Mouse (Mus musculus) CH12.LX (cell line): ENCODE results near the gene Dync1i1. TPM values are rescaled to one million over a fixed set of nuclear protein-coding genes. Genes with fewer than 3 reads are reported as not detected.
A peak's percentile ranks its signal among the peaks of the same experiment; 100 is the strongest.

ENCODE experiments used
- DNase-seq: peaks from one replicate; pipeline ENCODE4 v3.0.0-alpha.2; 2013; ENCODE audit errors: extremely low read depth
- H3K27ac ChIP-seq: 2 replicates; pipeline ENCODE4 v1.5.1; 2012; ENCODE audit warnings: low read depth, mild to moderate bottlenecking, control low read depth, moderate library complexity; ENCODE audit not compliant: insufficient read depth
- H3K27me3 ChIP-seq: replicated peaks from 2 replicates; pipeline ENCODE3; 2012; ENCODE audit warnings: inconsistent platforms
- H3K36me3 ChIP-seq, 2 experiments: replicated peaks in 1 of 2; 2 replicates each; pipeline versions ENCODE3 to v1.6.1; 2012; ENCODE audit warnings: inconsistent platforms in 1 of 2, low read length in 1 of 2, mild to moderate bottlenecking in 1 of 2, mixed read lengths in 1 of 2, moderate library complexity in 1 of 2; ENCODE audit not compliant: control insufficient read depth in 1 of 2, insufficient read depth in 1 of 2
- H3K4me1 ChIP-seq, 2 experiments: 2 replicates each; pipeline ENCODE4 v1.6.1; 2012; ENCODE audit warnings: inconsistent platforms in 1 of 2, moderate library complexity in 1 of 2; ENCODE audit not compliant: insufficient read depth in 2 of 2, control insufficient read depth in 1 of 2
- H3K4me2 ChIP-seq: 2 replicates; pipeline ENCODE4 v1.6.1; 2012; ENCODE audit warnings: low read depth, mild to moderate bottlenecking, control low read depth; ENCODE audit not compliant: poor library complexity, insufficient read depth, severe bottlenecking
- H3K4me3 ChIP-seq, 3 experiments: fragments of 150-350 bp in 1 of 3; sonication (generic) in 1 of 3; replicated peaks in 1 of 3; 2 replicates each; pipeline versions ENCODE3 to v1.5.1; 2011 to 2012; ENCODE audit warnings: low read depth in 2 of 3, low read length in 2 of 3, mild to moderate bottlenecking in 2 of 3, moderate library complexity in 2 of 3, control low read depth in 1 of 3, improper control_type of control experiment in 1 of 3, inconsistent platforms in 1 of 3, mixed read lengths in 1 of 3; ENCODE audit not compliant: poor library complexity in 1 of 3
- H3K79me2 ChIP-seq: replicated peaks from 2 replicates; pipeline ENCODE4 v1.6.1; 2012; ENCODE audit warnings: mild to moderate bottlenecking, moderate library complexity; ENCODE audit not compliant: control insufficient read depth, poor library complexity, insufficient read depth, severe bottlenecking; ENCODE audit errors: extremely low read depth
- H3K9ac ChIP-seq: 2 replicates; pipeline ENCODE4 v1.6.1; 2012; ENCODE audit warnings: low read depth, mild to moderate bottlenecking, control low read depth, moderate library complexity; ENCODE audit not compliant: insufficient read depth
- H3K9me3 ChIP-seq: replicated peaks from 2 replicates; pipeline ENCODE3; 2012; ENCODE audit warnings: low read length, inconsistent platforms, mixed read lengths
- BHLHE40 ChIP-seq: IDR thresholded peaks from 2 replicates; pipeline ENCODE4 v1.6.1; 2011; ENCODE audit warnings: mild to moderate bottlenecking, low read depth, low read length, improper control_type of control experiment
- CHD2 ChIP-seq: IDR thresholded peaks from 2 replicates; pipeline ENCODE4 v1.6.1; 2011; ENCODE audit warnings: low read length, improper control_type of control experiment
- CTCF ChIP-seq, 2 experiments: IDR thresholded peaks in 1 of 2; conservative IDR thresholded peaks in 1 of 2; 2 replicates each; pipeline ENCODE4 v1.5.1; 2011 to 2012; ENCODE audit warnings: low read depth in 2 of 2, low read length in 2 of 2, improper control_type of control experiment in 1 of 2, inconsistent platforms in 1 of 2, mild to moderate bottlenecking in 1 of 2, moderate library complexity in 1 of 2
- ELF1 ChIP-seq: IDR thresholded peaks from 2 replicates; pipeline ENCODE4 v1.6.1; 2014; ENCODE audit warnings: low read depth, mild to moderate bottlenecking, inconsistent platforms, low read length, improper control_type of control experiment
- ETS1 ChIP-seq: conservative IDR thresholded peaks from 2 replicates; pipeline ENCODE4 v1.6.1; 2012; ENCODE audit warnings: low read depth, mild to moderate bottlenecking, inconsistent platforms, low read length, improper control_type of control experiment, moderate library complexity
- HCFC1 ChIP-seq: IDR thresholded peaks from 2 replicates; pipeline ENCODE4 v1.6.1; 2012; ENCODE audit warnings: low read depth, mild to moderate bottlenecking, inconsistent platforms, low read length, improper control_type of control experiment
- JUN ChIP-seq: IDR thresholded peaks from 2 replicates; pipeline ENCODE4 v1.6.1; 2011; ENCODE audit warnings: low read depth, mild to moderate bottlenecking, low read length, improper control_type of control experiment, moderate library complexity; ENCODE audit not compliant: insufficient read depth
- JUND ChIP-seq: conservative IDR thresholded peaks from 2 replicates; pipeline ENCODE4 v1.6.1; 2011; ENCODE audit warnings: low read depth, low read length, improper control_type of control experiment
- KAT2A ChIP-seq: IDR thresholded peaks from 2 replicates; pipeline ENCODE4 v1.6.1; 2012; ENCODE audit warnings: low read length, improper control_type of control experiment, inconsistent platforms; ENCODE audit not compliant: insufficient replicate concordance
- MAFK ChIP-seq: IDR thresholded peaks from 2 replicates; pipeline ENCODE4 v1.6.1; 2011; ENCODE audit warnings: low read length, improper control_type of control experiment; ENCODE audit not compliant: insufficient replicate concordance
- MAX ChIP-seq: IDR thresholded peaks from 2 replicates; pipeline ENCODE4 v1.6.1; 2011; ENCODE audit warnings: low read length, improper control_type of control experiment
- MEF2A ChIP-seq: IDR thresholded peaks from 2 replicates; pipeline ENCODE4 v1.6.1; 2014; ENCODE audit warnings: low read depth, mild to moderate bottlenecking, inconsistent platforms, low read length, improper control_type of control experiment, borderline replicate concordance
- MXI1 ChIP-seq: IDR thresholded peaks from 2 replicates; pipeline ENCODE4 v1.6.1; 2011; ENCODE audit warnings: mild to moderate bottlenecking, low read depth, low read length, improper control_type of control experiment
- MYC ChIP-seq: IDR thresholded peaks from 2 replicates; pipeline ENCODE4 v1.6.1; 2011; ENCODE audit warnings: low read depth, mild to moderate bottlenecking, improper control_type of control experiment, low read length
- NELFE ChIP-seq: IDR thresholded peaks from 2 replicates; pipeline ENCODE4 v1.6.1; 2011; ENCODE audit warnings: low read depth, low read length, improper control_type of control experiment
- PAX5 ChIP-seq: IDR thresholded peaks from 2 replicates; pipeline ENCODE4 v1.6.1; 2012; ENCODE audit warnings: low read length, inconsistent platforms, mixed read lengths
- POLR2AphosphoS2 ChIP-seq: IDR thresholded peaks from 2 replicates; pipeline ENCODE4 v1.6.1; 2011; ENCODE audit warnings: low read depth, low read length, improper control_type of control experiment
- RAD21 ChIP-seq: IDR thresholded peaks from 2 replicates; pipeline ENCODE4 v1.6.1; 2011; ENCODE audit warnings: low read depth, mild to moderate bottlenecking, low read length, improper control_type of control experiment, moderate library complexity
- SMC3 ChIP-seq: IDR thresholded peaks from 2 replicates; pipeline ENCODE4 v1.6.1; 2011; ENCODE audit warnings: low read depth, low read length, improper control_type of control experiment
- TBP ChIP-seq: conservative IDR thresholded peaks from 2 replicates; pipeline ENCODE4 v1.6.1; 2011; ENCODE audit warnings: low read depth, low read length, improper control_type of control experiment
- TCF12 ChIP-seq: IDR thresholded peaks from 2 replicates; pipeline ENCODE4 v1.6.1; 2014; ENCODE audit warnings: low read depth, mild to moderate bottlenecking, inconsistent platforms, low read length, improper control_type of control experiment
- UBTF ChIP-seq: IDR thresholded peaks from 2 replicates; pipeline ENCODE4 v1.6.1; 2012; ENCODE audit warnings: low read depth, mild to moderate bottlenecking, inconsistent platforms, low read length, improper control_type of control experiment, moderate library complexity
- USF1 ChIP-seq: IDR thresholded peaks from 2 replicates; pipeline ENCODE4 v1.6.1; 2014; ENCODE audit warnings: low read depth, mild to moderate bottlenecking, inconsistent platforms, low read length, improper control_type of control experiment
- ZC3H11A ChIP-seq: IDR thresholded peaks from 2 replicates; pipeline ENCODE4 v1.6.1; 2012; ENCODE audit warnings: low read depth, mild to moderate bottlenecking, inconsistent platforms, low read length, improper control_type of control experiment
- ZKSCAN1 ChIP-seq: IDR thresholded peaks from 2 replicates; pipeline ENCODE4 v1.6.1; 2012; ENCODE audit warnings: low read depth, inconsistent platforms, low read length, improper control_type of control experiment, borderline replicate concordance
- ZMIZ1 ChIP-seq: IDR thresholded peaks from 2 replicates; pipeline ENCODE4 v1.6.1; 2012; ENCODE audit warnings: low read depth, mild to moderate bottlenecking, inconsistent platforms, low read length, improper control_type of control experiment
- ZNF384 ChIP-seq: IDR thresholded peaks from 2 replicates; pipeline ENCODE4 v1.6.1; 2012; ENCODE audit warnings: low read depth, low read length, improper control_type of control experiment, inconsistent platforms
- dilution Hi-C: fragments of 300-500 bp; cut with MboI; formaldehyde crosslinking; loops from 2 replicates; pipeline ENCODE4 v1.14.3; 2020; ENCODE audit warnings: low sequenced_read_pairs; ENCODE audit not compliant: extremely low pct_unique_long_range_greater_than_20kb, extremely low pct_ligation_motif_present
- in situ Hi-C: fragments of 300-500 bp; cut with MboI; formaldehyde crosslinking; loops from 3 replicates; pipeline ENCODE4 v1.14.3; 2019; ENCODE audit warnings: low sequenced_read_pairs, low pct_ligation_motif_present, low pct_unique_long_range_greater_than_20kb, mixed read lengths
- polyA plus RNA-seq: library from polyadenylated mRNA; unstranded; fragments of >175 nt; gene quantifications from 2 replicates; pipeline ENCODE4 v1.2.1, GENCODE M21; 2012; ENCODE audit warnings: low read depth; ENCODE audit not compliant: insufficient read length
- total RNA-seq, 2 experiments: library from RNA; depleted of rRNA; stranded (reverse); fragments of 300-350 nt in 1 of 2; fragments of >200 nt in 1 of 2; gene quantifications; 2 replicates each; pipeline ENCODE4 v1.2.3; 2012 to 2014

The Dync1i1 gene
- total and polyA plus RNA-seq, 3 experiments = not detected

- dilution Hi-C loops = no loop called here
- H3K9ac ChIP-seq = no peak overlapping the region
- H3K4me1 ChIP-seq = no peaks in the 10 kb centered on the region
- no peaks in the 10 kb centered on the region for H3K27me3 ChIP-seq
- no peak overlapping the region for H3K4me3 ChIP-seq
- no peak overlapping the region for H3K4me2 ChIP-seq
- no peak for DNase-seq
- in situ Hi-C loops = no loop called here
- TF ChIP-seq SMC3 = no peak
- no peak for TF ChIP-seq CTCF (conservative IDR thresholded peaks at IDR 0.05 in 1 of 2, IDR thresholded peaks at IDR 0.05 in 1 of 2; ENCODE audit: low read depth in 2 of 2, low read length in 2 of 2)
- no peak for TF ChIP-seq RAD21
- no peak for TF ChIP-seq MYC
- no peak for TF ChIP-seq UBTF
- TF ChIP-seq ZC3H11A = no peak
- no peak for TF ChIP-seq HCFC1
- TF ChIP-seq MAX = no peak
- no peak for TF ChIP-seq ZNF384
- TF ChIP-seq JUN = no peak
- no peak for TF ChIP-seq ETS1
- TF ChIP-seq NELFE = no peak
- TF ChIP-seq POLR2AphosphoS2 = no peak
- no peak for TF ChIP-seq CHD2
- TF ChIP-seq JUND = no peak
- TF ChIP-seq ELF1 = no peak
- TF ChIP-seq USF1 = no peak
- no peak for TF ChIP-seq BHLHE40
- no peak for TF ChIP-seq MEF2A
- TF ChIP-seq ZMIZ1 = no peak
- H3K9me3 ChIP-seq = no peaks in the 10 kb centered on the region
- no peak overlapping the region for H3K27ac ChIP-seq
- no peaks in the 10 kb centered on the region for H3K79me2 ChIP-seq
- H3K36me3 ChIP-seq = no peaks in the 10 kb centered on the region
Observed at GRCm38 (mm10) chr6:5889341-5889740, 163.9 kb downstream of the Dync1i1 start.

DNA sequence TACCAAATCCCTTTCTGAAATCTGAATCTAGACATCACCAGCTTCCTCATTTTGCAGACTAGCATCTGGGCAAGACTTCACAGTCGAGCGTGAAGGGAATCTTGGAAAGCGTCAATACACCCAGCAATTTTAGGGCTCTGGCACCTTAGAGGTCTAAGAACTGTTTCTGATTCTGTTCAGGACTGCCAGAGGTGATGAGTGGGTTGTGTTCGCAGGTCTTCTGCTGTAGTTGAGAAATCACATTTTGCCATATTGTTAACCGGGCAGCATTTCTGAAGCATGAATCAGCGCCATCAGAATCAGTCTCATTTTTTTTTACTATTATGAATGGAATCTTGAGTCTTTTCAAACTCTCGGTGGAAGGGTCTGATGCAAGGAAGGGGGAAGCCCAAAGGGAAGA, 185.9 kb downstream of the Dync1i1 start:
- H3K27ac ChIP-seq = no peak overlapping the region
- no peaks in the 10 kb centered on the region for H3K79me2 ChIP-seq
- no peaks in the 10 kb centered on the region for H3K9me3 ChIP-seq
- no peak overlapping the region for H3K4me3 ChIP-seq
- H3K27me3 ChIP-seq = no peaks in the 10 kb centered on the region
- dilution Hi-C loops (no loop called here), in situ Hi-C loops (no loop called here)
- no peak for TF ChIP-seq MXI1
- TF ChIP-seq SMC3 = no peak
- no peak for TF ChIP-seq MAFK
- TF ChIP-seq ZKSCAN1 = no peak
- no peak for TF ChIP-seq KAT2A
- TF ChIP-seq TCF12 = no peak
- no peak for TF ChIP-seq ZMIZ1
- TF ChIP-seq TBP = no peak
- TF ChIP-seq PAX5 = no peak
- no peak overlapping the region for H3K9ac ChIP-seq
- H3K4me2 ChIP-seq = peak overlapping the region; percentile 45
- peaks cover 0 to 22% of the 10 kb centered on the region in 2 experiments; a peak in 2 of 4 replicates for H3K4me1 ChIP-seq
- DNase-seq = no peak
- no peaks in the 10 kb centered on the region for H3K36me3 ChIP-seq
